Mouse (Mus musculus) cortical plate, adult 2 months (tissue): Measurements from ENCODE around the gene Vwa2.

Source experiments
- CTCF ChIP-seq: fragments of 200-500 bp; IDR thresholded peaks from 2 replicates; pipeline ENCODE4 v1.5.1; 2011; ENCODE audit warnings: mild to moderate bottlenecking, control low read depth, low read length; ENCODE audit not compliant: insufficient read depth; ENCODE audit errors: extremely low read depth
- POLR2A ChIP-seq: fragments of 200-500 bp; IDR thresholded peaks from 2 replicates; pipeline ENCODE4 v1.6.1; 2011; ENCODE audit warnings: mild to moderate bottlenecking, low read length, control low read depth; ENCODE audit not compliant: insufficient read depth; ENCODE audit errors: extremely low read depth

GRCm38 (mm10) chr19:56828305-56828704 is 45.7 kb upstream of the Vwa2 start:
- no peak for TF ChIP-seq CTCF
- no peak for TF ChIP-seq POLR2A
